Mouse (Mus musculus) mouse trophoblast stem cell (cell line): ENCODE data around the gene Tbc1d17.

Experiments
- in situ Hi-C, 2 experiments: fragments of 300-500 bp; cut with MseI, MboI; formaldehyde crosslinking; loops; 2 replicates in 1 of 2; 3 replicates in 1 of 2; pipeline ENCODE4 v1.15.1; 2025

Gene Tbc1d17

GRCm38 (mm10) chr7:44853065-44853464, 4.2 kb upstream of the Tbc1d17 start:
- in situ Hi-C loops = no loop called here

DNA sequence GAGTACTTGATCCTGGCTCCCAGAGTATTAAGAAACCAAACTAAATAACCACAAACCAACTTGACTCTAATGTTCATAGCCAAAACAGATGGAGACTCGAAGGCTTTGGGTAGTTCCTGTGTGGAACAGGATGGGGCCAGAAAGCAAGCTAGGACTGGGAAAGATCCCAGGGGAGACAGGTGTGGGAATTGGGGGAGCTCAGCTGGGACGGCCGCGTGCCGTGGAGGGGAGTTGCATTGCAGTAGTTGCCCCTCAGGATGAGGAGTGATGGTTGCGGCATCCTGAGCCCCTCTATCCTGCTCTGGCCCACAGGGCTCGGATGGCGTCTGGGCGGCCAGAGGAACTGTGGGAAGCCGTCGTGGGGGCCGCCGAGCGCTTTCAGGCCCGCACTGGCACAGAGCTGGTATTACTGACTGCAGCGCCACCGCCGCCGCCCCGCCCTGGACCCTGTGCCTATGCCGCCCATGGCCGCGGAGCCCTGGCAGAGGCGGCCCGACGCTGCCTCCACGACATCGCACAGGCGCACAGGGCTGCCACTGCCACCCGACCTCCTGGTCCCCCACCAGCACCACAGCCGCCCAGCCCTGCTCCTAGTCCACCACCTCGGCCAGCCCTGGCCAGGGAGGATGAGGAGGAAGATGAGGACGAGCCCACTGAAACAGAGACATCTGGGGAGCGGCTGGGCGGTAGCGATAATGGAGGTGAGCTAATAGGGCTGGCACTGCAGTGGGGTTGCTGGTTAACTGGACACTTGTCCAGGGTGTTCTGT, 3.6 kb upstream of the Tbc1d17 start:
- in situ Hi-C loops = no loop called here

DNA sequence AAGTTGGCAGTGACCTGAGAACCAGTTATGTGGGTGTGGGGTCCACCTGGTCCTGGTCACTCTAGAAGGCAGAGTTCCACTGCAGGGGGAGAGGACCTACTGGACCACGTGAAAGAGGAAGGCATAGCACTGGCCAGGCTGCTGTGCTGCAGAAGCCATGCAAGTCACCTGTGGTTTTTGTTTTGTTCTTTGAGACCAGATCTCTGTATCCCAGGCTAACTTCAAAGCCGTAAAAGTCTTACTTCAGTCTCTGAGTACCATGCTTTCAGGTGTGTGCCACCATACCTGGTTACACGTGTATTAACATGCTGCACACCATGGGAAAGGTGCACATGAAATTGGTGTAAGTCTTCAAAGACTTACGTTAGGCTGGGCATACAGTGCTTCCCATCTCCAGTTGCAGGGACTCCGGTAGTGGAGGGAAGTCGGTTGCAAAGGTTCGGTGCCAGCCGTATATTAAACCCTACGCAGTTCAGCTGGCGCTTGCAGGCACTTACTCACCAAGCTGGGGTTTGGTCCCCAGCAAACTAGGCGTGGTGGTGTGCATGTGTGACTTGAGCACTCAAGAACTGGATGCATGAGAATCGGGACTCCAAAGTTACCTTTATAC, 2.9 kb upstream of the Tbc1d17 start:
- in situ Hi-C loops = no loop called here

GRCm38 (mm10) chr7:44850789-44851624, 2.1 kb upstream of the Tbc1d17 start:
- in situ Hi-C loops = no loop called here

- in situ Hi-C loops = no loop called here
Measured at GRCm38 (mm10) chr7:44850146-44850545, 1.3 kb upstream of the Tbc1d17 start.

DNA sequence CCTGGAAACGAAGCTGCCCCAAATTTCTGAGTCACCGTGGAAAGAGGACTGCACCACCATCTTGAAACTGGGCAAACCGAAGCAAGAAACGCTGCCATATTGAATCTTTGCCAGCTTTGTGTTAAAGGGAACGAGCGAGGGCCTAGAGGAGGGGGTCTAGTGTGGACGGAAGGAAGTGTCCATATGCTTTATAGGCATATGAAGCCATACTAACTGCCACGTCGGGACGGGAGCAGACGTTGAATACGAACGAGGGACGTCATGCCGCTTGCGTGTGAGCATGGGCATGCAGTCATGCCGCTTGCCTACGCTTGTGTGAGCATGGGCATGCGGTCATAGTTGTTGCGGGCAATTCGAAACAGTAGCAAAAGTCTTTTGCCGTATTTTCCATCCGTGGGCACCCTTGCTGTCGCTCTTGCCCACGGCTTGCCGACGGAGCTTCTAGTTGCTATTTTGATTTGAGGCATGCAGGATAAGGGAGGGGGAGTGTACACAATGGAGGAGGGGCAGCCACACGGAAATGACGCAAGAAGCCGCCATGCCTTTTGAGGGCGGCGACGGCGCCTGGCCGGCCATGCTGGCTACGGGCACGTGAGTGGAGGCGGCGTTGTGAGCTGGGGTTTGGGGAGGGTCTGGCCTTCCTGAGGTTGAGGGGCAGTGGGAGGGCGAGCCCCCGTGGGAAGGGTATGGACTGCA, 685 bp upstream of the Tbc1d17 start:
- in situ Hi-C loops = no loop called here

DNA sequence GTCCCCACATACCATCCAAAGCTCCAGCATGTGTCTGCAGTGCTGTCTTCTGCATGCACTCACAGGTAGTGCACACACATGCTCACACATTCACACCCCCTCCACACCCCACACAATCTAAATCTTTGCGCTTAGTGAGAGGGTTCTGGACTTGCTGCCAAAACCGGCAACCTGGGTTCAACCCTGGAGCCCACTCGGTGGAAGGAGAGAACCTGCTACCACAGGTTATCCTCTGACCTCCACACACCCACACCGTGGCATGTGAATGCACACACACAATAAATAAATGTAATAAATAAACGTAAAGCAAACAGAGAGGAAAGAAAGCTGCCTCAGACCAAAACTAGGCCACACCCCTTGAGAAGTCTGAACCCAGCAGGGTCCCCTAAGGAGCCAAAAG, 1.1 kb downstream of the Tbc1d17 start:
- in situ Hi-C loops = no loop called here

GRCm38 (mm10) chr7:44846804-44847203, 2.1 kb downstream of the Tbc1d17 start:
- in situ Hi-C loops = no loop called here

GRCm38 (mm10) chr7:44845006-44845405, 3.9 kb downstream of the Tbc1d17 start:
- in situ Hi-C loops = no loop called here

GRCm38 (mm10) chr7:44841825-44842463, 6.9 kb downstream of the Tbc1d17 start:
- in situ Hi-C loops = no loop called here

- in situ Hi-C loops = no loop called here
Measured at GRCm38 (mm10) chr7:44840426-44840825, 8.5 kb downstream of the Tbc1d17 start.

DNA sequence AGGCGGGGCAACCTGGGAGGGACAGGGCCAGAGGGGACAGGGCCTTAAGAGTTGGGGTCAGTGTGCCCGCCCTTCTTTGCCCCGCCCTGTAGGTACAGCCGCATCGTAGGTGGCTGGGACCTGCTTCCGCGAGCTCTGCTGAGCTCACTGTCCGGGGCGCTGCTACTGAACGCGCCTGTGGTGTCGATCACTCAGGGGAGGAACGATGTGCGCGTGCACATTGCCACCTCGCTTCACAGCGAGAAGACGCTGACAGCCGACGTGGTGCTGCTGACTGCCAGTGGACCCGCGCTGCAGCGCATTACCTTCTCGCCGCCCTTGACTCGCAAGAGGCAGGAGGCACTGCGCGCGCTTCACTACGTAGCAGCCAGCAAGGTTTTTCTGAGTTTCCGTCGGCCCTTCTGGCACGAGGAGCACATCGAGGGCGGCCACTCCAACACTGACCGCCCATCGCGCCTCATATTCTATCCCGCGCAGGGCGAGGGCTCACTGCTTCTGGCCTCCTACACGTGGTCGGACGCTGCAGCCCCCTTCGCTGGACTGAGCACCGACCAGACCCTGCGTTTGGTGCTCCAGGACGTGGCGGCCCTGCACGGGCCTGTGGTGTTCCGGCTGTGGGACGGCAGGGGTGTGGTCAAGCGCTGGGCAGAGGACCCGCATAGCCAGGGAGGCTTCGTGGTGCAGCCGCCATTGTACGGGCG, 9.2 kb downstream of the Tbc1d17 start:
- in situ Hi-C loops = no loop called here

GRCm38 (mm10) chr7:44839171-44839490, 9.7 kb downstream of the Tbc1d17 start:
- in situ Hi-C loops = no loop called here

DNA sequence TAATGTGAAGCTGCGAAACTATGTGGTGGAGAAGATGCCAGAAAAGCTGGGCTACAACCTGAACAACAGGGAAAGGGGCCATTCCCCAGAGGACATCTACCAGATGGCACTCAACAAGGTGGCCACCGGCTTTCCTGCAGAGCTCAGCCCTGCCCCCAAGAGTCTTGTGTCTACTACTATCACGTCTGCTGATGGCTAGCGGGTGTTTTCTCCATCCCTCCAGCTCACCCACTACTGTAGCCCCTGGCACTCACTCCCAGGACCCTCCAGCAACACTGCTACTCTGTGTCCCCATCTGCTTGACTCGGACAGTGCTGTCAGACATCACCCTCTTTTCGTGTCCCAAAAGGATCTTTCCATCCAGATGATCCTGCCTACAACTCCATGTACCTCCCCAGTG, 10.8 kb downstream of the Tbc1d17 start:
- in situ Hi-C loops = no loop called here

DNA sequence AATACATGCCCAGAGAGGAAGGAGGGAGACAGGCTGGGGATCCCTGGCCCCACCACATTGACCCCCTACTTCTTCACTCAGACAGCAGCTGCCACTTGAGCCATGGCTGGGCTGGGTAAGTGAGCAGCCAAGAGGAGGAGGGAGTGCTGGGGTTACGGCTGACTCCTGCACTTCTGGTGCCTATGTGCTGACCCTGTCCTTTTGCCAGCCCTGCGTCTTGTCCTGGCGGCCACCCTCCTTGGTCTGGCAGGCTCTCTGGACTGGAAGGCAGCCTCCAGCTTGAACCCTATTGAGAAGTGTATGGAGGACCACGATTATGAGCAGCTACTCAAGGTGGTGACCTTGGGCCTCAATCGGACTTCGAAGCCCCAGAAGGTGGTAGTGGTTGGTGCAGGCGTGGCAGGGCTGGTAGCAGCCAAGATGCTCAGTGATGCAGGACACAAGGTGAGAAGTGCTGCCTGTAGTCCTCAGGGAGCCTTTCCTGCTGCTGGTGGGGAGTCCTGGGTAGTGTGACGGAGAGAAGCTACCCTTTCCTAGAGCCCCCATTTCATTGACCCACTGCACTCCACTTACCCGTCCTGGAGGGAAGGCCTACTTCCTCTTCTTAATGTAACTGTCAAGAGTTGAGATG, 12.3 kb downstream of the Tbc1d17 start:
- in situ Hi-C loops = no loop called here

DNA sequence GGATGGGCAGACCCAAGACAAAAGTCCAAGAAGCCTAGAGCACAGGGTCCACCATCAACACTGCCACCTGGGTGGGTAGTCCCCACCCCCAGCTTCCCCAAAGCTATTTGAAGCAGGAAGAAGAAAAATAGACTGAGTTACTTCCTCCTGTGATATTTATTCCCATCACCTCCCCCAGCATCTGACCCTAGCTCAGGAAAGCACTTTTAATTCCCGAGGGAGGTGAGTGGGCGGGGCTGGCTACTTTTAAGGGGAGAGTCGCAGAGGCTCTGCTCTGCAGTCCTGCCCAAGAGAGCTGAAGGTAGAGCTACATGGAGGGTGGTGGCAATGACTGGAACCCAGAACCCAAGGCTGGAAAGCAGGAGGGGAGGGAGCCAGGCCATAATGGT, 12.9 kb downstream of the Tbc1d17 start:
- in situ Hi-C loops = no loop called here

- in situ Hi-C loops = no loop called here
Measured at GRCm38 (mm10) chr7:44835373-44836015, 13.4 kb downstream of the Tbc1d17 start.

DNA sequence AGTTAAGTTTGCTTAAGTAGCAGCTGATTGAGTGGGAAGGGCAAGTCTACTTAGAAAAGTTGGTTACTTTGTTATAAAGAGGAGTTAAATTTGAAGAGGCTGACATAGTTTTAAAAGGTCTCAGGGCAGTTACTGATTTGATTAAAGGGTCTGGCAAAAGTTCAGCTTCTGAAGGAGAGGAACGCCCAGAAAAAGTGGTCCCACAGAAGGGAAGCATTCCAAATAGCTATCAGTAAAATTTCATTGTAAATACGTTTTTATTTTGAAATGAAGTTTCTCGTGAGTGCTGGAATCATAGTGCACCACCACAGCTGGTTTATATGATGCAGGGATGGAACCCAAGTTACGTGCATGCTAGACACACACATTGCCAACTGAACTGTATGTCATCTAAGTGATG, 16.1 kb downstream of the Tbc1d17 start:
- in situ Hi-C loops = no loop called here

- in situ Hi-C loops = no loop called here
Measured at GRCm38 (mm10) chr7:44828706-44829105, 20.2 kb downstream of the Tbc1d17 start.

DNA sequence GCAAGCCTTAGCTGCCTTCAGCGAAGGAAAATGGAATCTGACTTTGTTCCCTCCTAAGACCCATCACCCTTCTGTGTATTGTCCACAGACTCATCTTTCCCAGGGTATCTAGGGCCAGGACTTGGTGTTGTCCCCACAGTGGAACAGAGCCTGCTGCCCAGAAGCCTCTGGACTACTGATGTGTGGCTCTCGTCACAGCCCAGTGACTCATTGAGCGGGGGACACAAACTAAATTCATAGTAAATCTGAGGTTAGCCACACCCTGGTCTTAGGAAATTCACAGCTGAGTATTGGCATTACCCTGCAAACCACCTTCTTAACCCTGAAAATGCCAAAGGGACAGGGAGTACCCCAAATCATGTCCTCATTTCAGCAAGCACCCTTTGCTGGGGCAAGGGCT, 22.1 kb downstream of the Tbc1d17 start:
- in situ Hi-C loops = no loop called here
